Mouse (Mus musculus) hindbrain, embryonic 16.5 days (tissue): Measurements from ENCODE around the gene Ric1. TPM values are rescaled to one million over a fixed set of nuclear protein-coding genes. Genes with fewer than 3 reads are reported as not detected.
A peak's percentile ranks its signal among the peaks of the same experiment; 100 is the strongest.

Experiments used
- ATAC-seq: fragments of 200-750 bp; cut with Nextera tagmentation; 2 replicates; pipeline ENCODE4 v1.8.0; 2017; ENCODE audit warnings: moderate TSS enrichment, moderate library complexity
- H3K27ac ChIP-seq: fragments of 300-500 bp; sonication (generic); 2 replicates; pipeline ENCODE4 v1.5.1; 2014; ENCODE audit warnings: low read depth, mild to moderate bottlenecking, control low read depth, low read length, moderate library complexity
- H3K27me3 ChIP-seq: fragments of 300-500 bp; sonication (generic); replicated peaks from 2 replicates; pipeline ENCODE4 v1.6.1; 2014; ENCODE audit warnings: low read length; ENCODE audit not compliant: control insufficient read depth, insufficient read depth
- H3K36me3 ChIP-seq: fragments of 300-500 bp; sonication (generic); 2 replicates; pipeline ENCODE4 v1.6.1; 2014; ENCODE audit warnings: mild to moderate bottlenecking, low read length, moderate library complexity, mixed read lengths; ENCODE audit not compliant: control insufficient read depth, insufficient read depth
- H3K4me1 ChIP-seq: fragments of 300-500 bp; sonication (generic); 2 replicates; pipeline ENCODE4 v1.6.1; 2014; ENCODE audit warnings: low read depth, low read length; ENCODE audit not compliant: control insufficient read depth, insufficient read depth
- H3K4me2 ChIP-seq: fragments of 300-500 bp; sonication (generic); 2 replicates; pipeline ENCODE4 v1.6.1; 2014; ENCODE audit warnings: mild to moderate bottlenecking, low read length, control low read depth, moderate library complexity
- H3K4me3 ChIP-seq: fragments of 300-500 bp; sonication (generic); 2 replicates; pipeline ENCODE4 v1.5.1; 2014; ENCODE audit warnings: mild to moderate bottlenecking, low read length, control low read depth, moderate library complexity
- H3K9ac ChIP-seq: fragments of 300-500 bp; sonication (generic); 2 replicates; pipeline ENCODE4 v1.6.1; 2014; ENCODE audit warnings: low read depth, mild to moderate bottlenecking, control low read depth, low read length, moderate library complexity
- H3K9me3 ChIP-seq: fragments of 300-500 bp; sonication (generic); 2 replicates; pipeline ENCODE4 v1.6.1; 2014; ENCODE audit warnings: mild to moderate bottlenecking, low read length, moderate library complexity; ENCODE audit not compliant: control insufficient read depth
- WGBS: fragments of 180-500 bp; shearing (Covaris S2); extraction: QIAGEN DNeasy Blood & Tissue Kit; methylation state at CpG from one replicate; pipeline ENCODE4 v1.1.7; 2014; 5-methylcytosine and 5-hydroxymethylcytosine counted together
- polyA plus RNA-seq: library from polyadenylated mRNA; unstranded; fragments of >200 nt; fragmentation: Nextera tagmentation; extraction: Ambion mirVana; gene quantifications from 2 replicates; pipeline ENCODE4 v1.2.1, GENCODE M21; 2015

Ric1 gene
- 10.2 and 10.6 TPM in 2 replicates for polyA plus RNA-seq

- H3K27ac ChIP-seq = peak within 1 kb of the TSS; percentile 94
- ATAC-seq = peak; percentile 99
- 1% methylated on average over 52 of the region's 80 CpGs for WGBS
- H3K4me3 ChIP-seq = peak within 1 kb of the TSS; percentile 93
- peaks cover 14% of the 10 kb centered on the region for H3K4me1 ChIP-seq
- H3K36me3 ChIP-seq = no peaks in the 10 kb centered on the region
- peak within 1 kb of the TSS; percentile 95 for H3K9ac ChIP-seq
- H3K27me3 ChIP-seq = no peaks in the 10 kb centered on the region
- peak within 1 kb of the TSS; percentile 86 for H3K4me2 ChIP-seq
- no peaks in the 10 kb centered on the region for H3K9me3 ChIP-seq
Observed at GRCm38 (mm10) chr19:29521637-29522435, at the start of gene Ric1. TSS of gene Ric1 (plus strand) at chr19:29522282.

DNA sequence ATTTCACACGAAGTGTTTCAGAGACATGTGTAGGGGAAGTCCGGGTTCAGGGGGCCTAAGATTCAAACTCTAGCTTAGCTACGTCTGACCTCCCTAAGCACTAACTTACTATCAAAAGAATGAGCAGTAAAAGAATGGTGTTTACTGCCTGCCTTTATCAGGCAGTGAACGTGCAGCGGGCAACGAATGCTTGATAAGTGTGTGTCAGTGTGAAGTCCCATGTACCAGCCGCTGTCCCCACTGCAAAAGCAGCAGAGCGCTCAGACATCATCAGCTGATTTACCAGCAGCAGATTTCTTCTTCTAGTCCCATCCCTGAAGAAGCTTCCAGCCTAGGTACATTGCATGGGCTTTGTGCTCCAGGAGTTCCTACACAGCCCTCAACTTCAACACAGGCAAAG is 49.7 kb upstream of the Ric1 start:
- 84% methylated on average over 8 of the region's 8 CpGs for WGBS
- Histone ChIP-seq H3K27me3 (no peaks in the 10 kb centered on the region), H3K27ac (no peak overlapping the region), H3K4me3 (no peak overlapping the region), H3K4me1 (no peaks in the 10 kb centered on the region; the same call in 1 of the 2 replicates), H3K36me3 (no peaks in the 10 kb centered on the region), H3K4me2 (no peak overlapping the region), H3K9ac (no peak overlapping the region), H3K9me3 (no peaks in the 10 kb centered on the region)
- ATAC-seq = no peak

GRCm38 (mm10) chr19:29472946-29473345 is 49.1 kb upstream of the Ric1 start:
- H3K27ac ChIP-seq = no peak overlapping the region
- no peak for ATAC-seq
- H3K4me1 ChIP-seq = no peaks in the 10 kb centered on the region; the same call in 1 of the 2 replicates
- 91% methylated on average over 5 of the region's 5 CpGs for WGBS
- no peak overlapping the region for H3K9ac ChIP-seq
- H3K4me2 ChIP-seq = no peak overlapping the region
- no peaks in the 10 kb centered on the region for H3K36me3 ChIP-seq
- no peaks in the 10 kb centered on the region for H3K9me3 ChIP-seq
- no peak overlapping the region for H3K4me3 ChIP-seq
- no peaks in the 10 kb centered on the region for H3K27me3 ChIP-seq

DNA sequence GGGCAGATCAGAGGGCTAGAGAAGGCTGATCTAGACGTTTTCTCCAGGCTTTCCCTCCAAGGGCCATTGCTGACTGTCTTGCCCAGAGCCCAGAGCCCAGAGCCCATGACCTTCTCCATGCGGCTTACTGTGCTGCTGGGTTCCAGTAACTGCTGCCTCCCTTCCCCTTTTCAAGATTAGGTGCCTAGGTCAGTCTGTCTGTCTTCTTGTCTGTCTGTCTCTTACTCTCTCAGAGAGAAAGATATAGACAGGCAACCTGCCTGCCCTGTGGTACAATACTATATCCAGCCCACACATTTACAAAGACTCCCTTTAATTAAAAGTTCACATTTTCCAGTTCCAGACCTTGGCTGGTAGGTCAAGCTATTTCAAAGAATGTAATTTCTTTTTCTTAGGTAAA is 47.3 kb upstream of the Ric1 start:
- Histone ChIP-seq H3K4me3 (no peak overlapping the region), H3K27ac (no peak overlapping the region), H3K9ac (no peak overlapping the region), H3K36me3 (no peaks in the 10 kb centered on the region), H3K4me1 (no peaks in the 10 kb centered on the region; the same call in 1 of the 2 replicates), H3K27me3 (no peaks in the 10 kb centered on the region), H3K9me3 (no peaks in the 10 kb centered on the region), H3K4me2 (no peak overlapping the region)
- 56% methylated on average over 2 of the region's 2 CpGs for WGBS
- no peak for ATAC-seq

DNA sequence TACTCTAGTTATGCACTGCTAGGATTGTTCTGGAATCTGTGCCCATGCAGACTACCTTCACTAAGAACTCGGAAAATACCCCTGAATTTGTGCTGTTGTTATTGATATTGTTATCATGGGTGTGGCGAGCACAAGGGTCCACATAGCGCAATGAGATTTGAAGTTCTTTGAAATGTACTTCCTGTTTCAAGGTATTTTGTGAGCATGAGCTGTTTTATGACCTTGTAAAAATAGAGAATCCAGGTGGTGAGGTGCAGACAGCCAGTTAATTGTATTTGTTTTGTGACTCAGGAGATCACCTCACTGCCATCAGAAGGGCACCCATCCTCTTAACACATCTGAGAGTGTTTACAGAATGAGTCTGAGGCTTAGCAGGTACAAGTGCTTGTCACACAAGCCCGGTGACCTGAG is 46.9 kb upstream of the Ric1 start:
- 83% methylated on average over 4 of the region's 4 CpGs for WGBS
- ATAC-seq = no peak

DNA sequence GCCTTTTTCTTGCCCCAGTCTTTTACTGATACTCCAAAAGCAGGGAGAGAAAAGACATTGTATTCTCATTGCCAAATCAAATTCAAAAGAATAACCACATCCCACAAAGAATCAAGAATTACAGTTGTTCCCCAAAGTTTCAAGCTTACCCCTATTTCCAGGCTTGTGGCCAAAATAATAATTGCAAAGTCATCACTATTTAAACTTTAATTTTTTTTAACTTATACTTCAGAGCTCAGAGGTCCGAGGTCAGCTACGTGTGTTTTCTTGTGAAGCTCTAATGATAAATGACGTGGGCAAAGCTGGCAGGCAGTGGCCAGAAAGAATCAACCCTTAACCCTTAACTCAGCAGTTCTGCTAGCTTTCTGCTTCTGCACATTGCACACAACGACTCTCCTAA is 43.5 kb upstream of the Ric1 start:
- no peaks in the 10 kb centered on the region for H3K36me3 ChIP-seq
- WGBS = 29% methylated on average over 4 of the region's 4 CpGs
- no peak for ATAC-seq
- no peak overlapping the region for H3K4me2 ChIP-seq
- H3K4me3 ChIP-seq = no peak overlapping the region
- H3K4me1 ChIP-seq = no peaks in the 10 kb centered on the region
- H3K27ac ChIP-seq = no peak overlapping the region
- H3K9me3 ChIP-seq = no peaks in the 10 kb centered on the region
- H3K27me3 ChIP-seq = no peaks in the 10 kb centered on the region
- no peak overlapping the region for H3K9ac ChIP-seq

More for the DNA sequence above, 46.9 kb upstream of the Ric1 start:
- no peaks in the 10 kb centered on the region for H3K9me3 ChIP-seq
- H3K9ac ChIP-seq = no peak overlapping the region
- H3K36me3 ChIP-seq = no peaks in the 10 kb centered on the region
- no peak overlapping the region for H3K27ac ChIP-seq
- no peaks in the 10 kb centered on the region; the same call in 1 of the 2 replicates for H3K4me1 ChIP-seq
- H3K4me2 ChIP-seq = no peak overlapping the region
- no peaks in the 10 kb centered on the region for H3K27me3 ChIP-seq
- H3K4me3 ChIP-seq = no peak overlapping the region

DNA sequence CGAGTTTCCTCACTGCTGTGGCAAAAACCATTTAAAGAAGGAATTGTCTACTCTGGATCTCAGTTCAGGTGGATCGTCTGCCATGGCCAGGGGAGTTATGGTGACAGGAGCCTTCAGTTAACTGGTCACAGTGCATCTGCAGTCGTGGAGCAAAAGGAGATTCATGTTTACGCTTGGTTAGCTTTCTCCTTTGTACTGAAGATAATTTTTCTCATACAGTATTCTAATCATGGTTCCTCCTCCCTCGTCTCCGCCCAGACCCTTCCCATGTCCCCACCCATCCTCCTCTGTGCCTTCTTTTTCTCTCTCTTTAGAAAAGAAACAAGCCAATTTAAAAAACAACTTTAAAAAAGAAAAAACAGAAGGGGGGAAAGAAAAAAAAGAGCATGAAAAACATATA is 40.5 kb upstream of the Ric1 start:
- no peak overlapping the region for H3K9ac ChIP-seq
- no peaks in the 10 kb centered on the region for H3K36me3 ChIP-seq
- no peaks in the 10 kb centered on the region for H3K9me3 ChIP-seq
- no peak overlapping the region for H3K4me2 ChIP-seq
- H3K4me3 ChIP-seq = no peak overlapping the region
- H3K4me1 ChIP-seq = no peaks in the 10 kb centered on the region
- no peak for ATAC-seq
- no peak overlapping the region for H3K27ac ChIP-seq
- H3K27me3 ChIP-seq = no peaks in the 10 kb centered on the region
- 57% methylated on average over 6 of the region's 6 CpGs for WGBS

- no peaks in the 10 kb centered on the region for H3K9me3 ChIP-seq
- no peak overlapping the region for H3K27ac ChIP-seq
- H3K36me3 ChIP-seq = no peaks in the 10 kb centered on the region
- H3K9ac ChIP-seq = no peak overlapping the region
- no peak for ATAC-seq
- H3K4me3 ChIP-seq = no peak overlapping the region
- WGBS = 67% methylated on average over 5 of the region's 5 CpGs
- no peak overlapping the region for H3K4me2 ChIP-seq
- no peaks in the 10 kb centered on the region for H3K27me3 ChIP-seq
- H3K4me1 ChIP-seq = no peaks in the 10 kb centered on the region
Observed at GRCm38 (mm10) chr19:29482148-29482547, 39.9 kb upstream of the Ric1 start.

GRCm38 (mm10) chr19:29482637-29483036 is 39.4 kb upstream of the Ric1 start:
- Histone ChIP-seq H3K4me1 (no peaks in the 10 kb centered on the region), H3K36me3 (no peaks in the 10 kb centered on the region), H3K27ac (no peak overlapping the region), H3K4me2 (no peak overlapping the region), H3K4me3 (no peak overlapping the region), H3K9me3 (no peaks in the 10 kb centered on the region), H3K27me3 (no peaks in the 10 kb centered on the region), H3K9ac (no peak overlapping the region)
- no peak for ATAC-seq
- 55% methylated on average over 3 of the region's 3 CpGs for WGBS
